Mouse (Mus musculus) olfactory bulb, adult 2 months (tissue): ENCODE results near the gene Ccdc125. TPM values are rescaled to one million over a fixed set of nuclear protein-coding genes. Genes with fewer than 3 reads are reported as not detected.
A peak's percentile ranks its signal among the peaks of the same experiment; 100 is the strongest.

Source experiments
- H3K27ac ChIP-seq: fragments of 200-500 bp; 2 replicates; pipeline ENCODE4 v1.5.1; 2012; ENCODE audit warnings: low read depth, low read length; ENCODE audit not compliant: insufficient read depth
- H3K4me1 ChIP-seq: fragments of 200-500 bp; 2 replicates; pipeline ENCODE4 v1.6.1; 2012; ENCODE audit warnings: low read length; ENCODE audit not compliant: control insufficient read depth, insufficient read depth
- H3K4me3 ChIP-seq: fragments of 200-500 bp; 2 replicates; pipeline ENCODE4 v1.5.1; 2012; ENCODE audit warnings: mild to moderate bottlenecking, low read depth, low read length, moderate library complexity; ENCODE audit not compliant: insufficient read depth
- CTCF ChIP-seq: fragments of 200-500 bp; IDR thresholded peaks from 2 replicates; pipeline ENCODE4 v1.5.1; 2012; ENCODE audit warnings: low read depth, mild to moderate bottlenecking, low read length, moderate library complexity; ENCODE audit not compliant: insufficient read depth
- POLR2A ChIP-seq: fragments of 200-500 bp; IDR thresholded peaks from 2 replicates; pipeline ENCODE4 v1.6.1; 2012; ENCODE audit warnings: mild to moderate bottlenecking, low read depth, low read length, moderate library complexity; ENCODE audit not compliant: insufficient read depth
- WGBS: fragments of 180-500 bp; shearing (Covaris S2); methylation state at CpG from one replicate; pipeline ENCODE4 v1.1.7; 2018; 5-methylcytosine and 5-hydroxymethylcytosine counted together
- polyA plus RNA-seq: library from polyadenylated mRNA; stranded (reverse); fragments of >200 nt; gene quantifications from 2 replicates; pipeline ENCODE4 v1.2.4, GENCODE M21; 2012; ENCODE audit warnings: low replicate concordance; ENCODE audit not compliant: missing spikeins, insufficient read depth, insufficient read length

Ccdc125 gene
- not detected in 2 replicates for polyA plus RNA-seq

DNA sequence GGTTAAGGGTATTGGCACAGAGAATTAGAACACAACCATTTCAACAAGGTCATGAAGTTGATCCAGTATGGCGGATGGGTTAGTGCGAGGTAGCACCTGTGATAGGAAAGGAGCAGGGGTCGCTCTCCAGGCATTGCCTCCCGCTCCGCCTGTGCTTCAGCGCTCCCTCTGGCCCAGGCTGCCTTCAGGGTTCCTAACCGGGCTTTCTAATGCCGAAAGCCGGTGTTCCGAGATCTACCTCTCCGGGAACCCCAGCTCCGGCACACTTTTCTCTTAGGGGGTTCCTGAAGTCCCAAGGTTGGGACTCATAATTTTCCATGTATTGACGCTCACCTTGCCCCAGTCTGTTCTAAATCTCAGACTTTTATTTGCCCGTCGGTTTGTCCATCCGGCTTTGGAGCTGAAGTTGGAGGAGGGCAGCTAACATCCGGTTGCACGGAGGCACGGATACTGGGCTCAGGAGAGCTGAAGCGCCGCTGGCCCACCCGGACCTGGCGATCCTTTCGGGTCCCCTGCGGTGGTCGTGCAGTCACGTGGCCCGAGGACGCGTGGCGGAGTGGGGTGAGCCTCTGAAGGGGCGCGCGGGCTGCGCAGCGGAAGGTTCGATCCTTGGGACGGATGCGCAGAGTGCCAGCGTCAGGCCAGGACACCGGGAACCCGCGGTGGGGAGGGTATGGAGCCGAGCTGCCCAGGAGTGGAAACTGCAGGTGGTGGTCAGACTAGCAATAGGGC is at the start of gene Ccdc125:
Ccdc125 (plus strand) TSS at position 427 of the 732 bp plus-strand sequence.
- no peak within 1 kb of the TSS for H3K27ac ChIP-seq
- WGBS: under 1% methylated on average over 44 of the region's 44 CpGs
- TF ChIP-seq POLR2A: no peak
- TF ChIP-seq CTCF: no peak
- H3K4me1 ChIP-seq: peaks cover 7% of the 10 kb centered on the region; the same call in 1 of the 2 replicates
- H3K4me3 ChIP-seq: peak within 1 kb of the TSS; percentile 35

DNA sequence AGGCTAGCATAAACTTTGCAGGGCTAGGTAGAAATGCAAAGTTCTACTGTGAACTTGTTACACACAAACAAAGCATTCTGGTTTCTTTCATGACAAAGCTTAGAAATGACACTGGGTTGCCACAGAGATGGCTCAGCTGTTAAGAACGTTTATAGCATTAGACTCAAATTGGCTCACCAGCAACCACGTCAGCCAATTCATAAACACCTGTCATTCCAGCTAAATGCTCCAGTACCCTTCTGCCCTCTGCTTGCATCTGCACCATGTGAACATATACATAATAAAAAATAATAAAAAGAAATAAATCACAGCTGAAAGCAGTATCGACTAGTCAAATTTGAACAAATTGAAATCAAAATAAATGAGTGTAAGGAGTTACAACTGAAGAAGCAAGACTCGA is 47.3 kb upstream of the Ccdc125 start:
- no peaks in the 10 kb centered on the region for H3K4me1 ChIP-seq
- TF ChIP-seq CTCF (no peak), POLR2A (no peak)
- H3K4me3 ChIP-seq: no peak overlapping the region
- 88% methylated on average over 4 of the region's 4 CpGs for WGBS
- H3K27ac ChIP-seq: no peak overlapping the region

DNA sequence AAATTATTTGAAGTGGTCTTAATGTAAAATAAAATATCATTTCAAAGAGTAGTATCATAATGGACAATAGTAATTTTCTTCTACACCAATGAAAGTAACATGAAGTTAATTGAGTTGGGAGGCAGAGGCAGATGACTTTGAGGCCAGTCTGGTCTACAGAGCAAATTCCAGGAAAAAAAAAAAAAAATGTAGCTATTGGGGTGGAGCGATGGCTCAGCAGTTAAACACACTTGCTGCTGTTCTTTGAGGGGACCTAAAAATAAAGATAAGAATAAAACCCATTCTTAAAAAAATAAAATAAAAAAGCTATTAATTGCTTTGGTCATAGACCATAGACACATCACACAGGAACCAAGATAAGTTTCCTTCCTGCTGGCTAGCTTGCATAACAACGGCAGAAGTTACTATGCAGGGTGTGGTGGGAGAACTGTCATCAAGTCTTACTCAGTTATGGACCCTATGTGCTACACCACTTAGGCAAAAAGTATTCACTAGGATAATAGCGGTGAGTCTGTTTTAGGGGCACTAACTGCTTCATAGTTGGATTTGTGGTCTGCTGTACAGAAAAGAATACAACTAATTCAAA is 35.3 kb upstream of the Ccdc125 start:
- WGBS: 98% methylated on average over 3 of the region's 3 CpGs
- H3K4me1 ChIP-seq: no peaks in the 10 kb centered on the region
- no peak overlapping the region for H3K27ac ChIP-seq
- no peak overlapping the region for H3K4me3 ChIP-seq
- TF ChIP-seq CTCF (no peak), POLR2A (no peak)

DNA sequence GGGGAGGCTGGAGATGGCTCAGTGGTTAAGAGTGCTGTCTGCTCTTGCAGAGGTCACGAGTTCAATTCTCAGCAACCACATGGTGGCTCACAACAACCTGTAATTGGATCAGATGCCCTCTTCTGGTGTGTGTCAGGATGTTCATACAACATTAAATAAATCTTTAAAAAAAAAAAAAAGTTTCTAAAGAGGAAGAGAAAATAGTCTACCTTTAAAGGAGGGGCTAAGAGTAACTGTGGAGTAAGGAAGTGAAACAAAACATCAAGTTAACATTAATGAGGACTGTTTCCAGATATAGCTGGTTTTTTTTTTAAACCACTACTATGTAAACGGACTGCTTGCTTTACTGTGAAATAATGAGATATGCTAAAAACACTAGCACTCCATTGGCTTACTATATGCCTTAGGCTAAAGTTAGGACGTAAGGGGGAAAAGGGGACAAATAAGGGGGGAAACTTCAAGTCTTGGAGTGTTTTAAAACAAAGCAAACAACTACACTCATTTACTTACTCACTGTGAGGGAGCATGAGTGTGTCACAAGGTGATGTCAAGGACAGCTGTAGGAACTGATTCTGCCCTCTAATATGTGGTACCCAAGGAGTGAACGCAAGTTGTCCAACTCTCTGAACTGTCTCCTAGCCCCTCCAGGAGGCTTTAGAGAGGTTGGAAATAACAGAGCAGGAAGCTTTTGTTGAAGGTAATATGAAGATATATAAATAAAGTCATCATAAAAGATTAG is 26.9 kb upstream of the Ccdc125 start:
- TF ChIP-seq POLR2A: no peak
- TF ChIP-seq CTCF: no peak
- Histone ChIP-seq H3K4me1 (no peaks in the 10 kb centered on the region), H3K4me3 (no peak overlapping the region), H3K27ac (no peak overlapping the region)
- 89% methylated on average over 4 of the region's 4 CpGs for WGBS

DNA sequence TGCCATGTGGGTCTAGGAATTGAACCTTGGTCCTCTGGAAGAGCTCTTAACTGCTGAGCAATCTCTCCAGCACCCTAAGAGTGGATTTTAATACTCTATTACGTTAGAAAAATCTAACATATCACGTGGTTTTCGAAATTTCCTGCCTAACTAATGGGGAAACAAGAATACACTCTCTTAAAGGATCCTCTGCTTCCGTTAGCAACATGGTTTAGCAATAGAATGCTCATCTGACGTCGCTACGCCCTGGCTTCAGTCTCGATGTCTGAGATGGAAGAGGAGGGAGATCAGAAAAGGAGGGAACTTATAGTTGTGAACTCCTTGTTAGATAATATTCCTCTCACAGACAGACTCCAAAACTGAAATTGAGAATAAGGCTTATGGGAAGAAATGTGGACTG is 21.3 kb upstream of the Ccdc125 start:
- WGBS: 93% methylated on average over 8 of the region's 8 CpGs
- peaks cover 5% of the 10 kb centered on the region; the same call in 1 of the 2 replicates for H3K4me1 ChIP-seq
- no peak overlapping the region for H3K4me3 ChIP-seq
- no peak for TF ChIP-seq POLR2A
- no peak for TF ChIP-seq CTCF
- no peak overlapping the region for H3K27ac ChIP-seq

DNA sequence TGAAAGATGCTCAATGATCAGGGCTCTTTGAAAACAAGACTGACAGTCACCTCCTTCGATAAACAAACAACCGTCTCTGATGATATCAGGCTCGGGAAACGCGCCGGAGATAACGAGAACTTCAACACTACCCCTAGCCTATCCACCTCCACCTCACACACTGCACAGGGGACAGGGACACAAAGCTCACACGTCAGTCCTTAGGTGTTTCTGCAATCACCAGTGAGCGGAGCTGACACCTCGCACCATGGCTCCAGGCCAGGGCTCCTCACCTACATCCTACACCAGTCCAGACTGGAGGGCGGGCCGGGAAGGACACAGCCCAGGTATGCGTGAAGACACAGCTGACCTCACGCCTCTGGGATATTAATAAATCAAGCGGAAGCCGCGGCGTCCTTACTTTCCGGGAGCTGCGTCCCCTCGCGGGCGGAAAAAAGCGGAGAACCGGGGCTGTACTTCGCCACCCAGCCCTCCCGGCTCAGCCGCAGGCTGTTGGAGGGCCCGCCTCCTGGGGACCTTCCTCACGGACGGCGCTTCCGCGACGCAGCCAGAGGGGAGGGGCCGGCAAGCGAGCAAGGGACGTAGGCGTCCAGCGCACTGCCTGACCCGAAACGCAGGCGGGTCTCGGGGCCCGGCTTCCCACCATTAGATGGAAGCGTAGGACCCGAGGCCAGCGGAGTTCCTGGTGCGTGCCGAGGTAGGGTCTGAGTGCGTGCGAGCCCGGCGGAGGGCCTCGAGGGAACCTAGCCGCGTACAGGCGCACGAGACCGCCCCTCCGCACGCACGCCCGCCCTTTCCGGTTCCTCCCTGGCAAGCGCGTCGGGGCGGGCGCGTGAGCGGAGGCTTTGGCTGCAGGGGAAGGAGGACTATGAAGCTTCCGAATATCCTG is 18.7 kb upstream of the Ccdc125 start, which contains the start of the genes Ak6 and Rad17:
Ak6 (plus strand) TSS at position 430 of the 889 bp plus-strand sequence.
Rad17 (minus strand) TSS at position 502 of the 889 bp plus-strand sequence.
- no peak for TF ChIP-seq CTCF
- peak; percentile 58 for TF ChIP-seq POLR2A
- Histone ChIP-seq H3K27ac (peak within 1 kb of the TSS; percentile 100), H3K4me1 (peaks cover 9% of the 10 kb centered on the region), H3K4me3 (peak within 1 kb of the TSS; percentile 97)
- under 1% methylated on average over 73 of the region's 73 CpGs for WGBS

DNA sequence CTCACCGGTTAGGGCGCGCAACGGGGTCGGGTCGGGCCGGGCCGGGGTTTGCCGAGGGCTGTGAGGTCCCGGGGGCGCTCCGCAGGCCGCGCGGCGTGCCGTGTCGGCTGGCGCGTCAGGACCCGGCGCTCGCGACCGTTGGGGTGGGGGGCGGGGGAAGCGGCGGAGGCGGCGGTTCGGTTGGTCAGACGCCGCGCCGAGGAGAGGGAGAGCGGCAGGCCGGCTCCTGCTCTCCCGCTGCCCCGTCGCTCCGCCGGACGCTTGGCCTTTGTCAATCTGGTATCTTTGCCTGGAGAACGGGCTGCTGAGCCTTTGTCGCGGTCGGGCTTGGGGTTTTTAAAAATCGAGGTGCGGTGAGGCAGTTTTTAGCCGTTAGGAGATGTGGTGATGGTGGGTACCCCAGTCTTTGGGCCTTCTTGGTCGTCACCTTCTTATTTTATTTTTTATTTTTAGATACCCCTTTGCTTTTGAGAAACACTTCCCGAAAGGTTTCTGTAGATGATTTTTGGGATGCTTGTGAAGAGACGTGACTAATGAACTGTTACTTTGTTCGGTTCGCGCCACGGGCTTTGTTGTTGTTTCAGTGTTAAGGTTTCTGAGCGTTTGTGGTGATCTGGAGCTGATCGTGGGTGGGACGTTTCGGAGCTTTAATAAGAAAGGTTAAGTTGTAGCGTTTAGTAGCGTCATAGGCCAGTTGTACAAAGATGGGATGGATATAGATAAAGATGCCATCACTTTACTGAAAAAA is 17.9 kb upstream of the Ccdc125 start, which contains the start of gene Taf9:
Taf9 (plus strand) TSS at position 141 of the 748 bp plus-strand sequence.
- TF ChIP-seq POLR2A: no peak
- no peak for TF ChIP-seq CTCF
- peak within 1 kb of the TSS; percentile 100 for H3K27ac ChIP-seq
- H3K4me1 ChIP-seq: peaks cover 9% of the 10 kb centered on the region
- H3K4me3 ChIP-seq: peak within 1 kb of the TSS; percentile 97
- WGBS: under 1% methylated on average over 63 of the region's 63 CpGs

DNA sequence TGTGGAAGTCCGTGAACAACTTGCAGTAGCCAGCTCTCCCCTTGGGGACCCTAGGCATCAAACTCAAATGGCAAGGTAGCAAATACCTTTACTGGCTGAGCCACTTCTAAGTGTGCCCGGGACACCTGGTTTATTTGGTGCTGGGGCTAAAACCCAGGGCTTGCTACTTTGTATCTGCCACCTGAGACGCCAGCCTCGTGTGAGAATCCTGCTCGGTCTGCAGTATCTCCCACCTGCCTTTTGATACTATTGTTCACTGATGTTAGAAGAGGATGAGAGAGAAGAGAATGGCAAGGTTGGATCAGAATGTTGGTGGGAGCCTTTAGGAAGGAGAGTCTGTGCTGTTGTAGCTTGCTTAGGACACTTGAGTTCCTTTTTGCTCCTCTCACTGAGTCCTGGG is 11.4 kb upstream of the Ccdc125 start:
- 91% methylated on average over 5 of the region's 5 CpGs for WGBS
- no peak overlapping the region for H3K27ac ChIP-seq
- TF ChIP-seq CTCF (no peak), POLR2A (no peak)
- no peak overlapping the region for H3K4me3 ChIP-seq
- H3K4me1 ChIP-seq: peaks cover 5% of the 10 kb centered on the region; the same call in 1 of the 2 replicates
